Mouse (Mus musculus): ENCODE measurements around the gene Fam120a. TPM values are rescaled to one million over a fixed set of nuclear protein-coding genes. Genes with fewer than 3 reads are reported as not detected.

The Fam120a gene
- total RNA-seq, 4 experiments from 2014 or later, result 110 to 144 (median 118) TPM

DNA sequence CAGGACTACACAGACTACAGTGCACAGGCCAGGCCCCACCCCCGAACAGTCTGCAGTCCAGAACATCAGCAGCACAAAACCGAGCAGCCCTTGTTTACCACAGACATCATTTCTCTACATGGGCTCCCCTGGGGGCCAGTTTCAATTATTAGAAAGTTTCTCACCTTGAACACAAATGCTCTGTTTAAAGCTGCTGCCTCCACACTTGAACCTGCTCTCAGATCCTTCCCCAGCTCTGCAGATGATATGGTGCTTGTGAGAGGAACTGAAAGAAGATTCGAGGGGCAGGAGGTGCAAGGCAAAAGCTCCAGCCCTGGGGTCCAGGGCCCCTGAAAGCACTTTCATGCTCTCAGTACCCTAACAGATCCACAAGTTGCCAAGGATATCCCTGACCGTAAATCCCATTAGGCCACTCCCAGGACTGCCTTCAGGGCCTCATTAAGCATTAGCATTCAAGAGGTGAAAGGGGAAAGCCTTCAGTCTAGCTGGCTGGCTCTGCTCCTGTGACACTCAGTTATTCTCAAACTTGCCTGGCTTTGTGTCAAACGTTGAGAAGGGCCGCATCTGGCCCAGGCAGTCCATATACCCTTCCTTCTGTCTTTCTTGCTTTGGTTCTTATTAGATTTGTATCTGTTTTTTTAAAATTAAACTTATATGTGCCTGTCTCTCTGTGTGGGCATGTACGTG, 110.4 kb downstream of the Fam120a start:
- no peak for DNase-seq (ENCODE audit: low spot score in 2 of 2)

DNA sequence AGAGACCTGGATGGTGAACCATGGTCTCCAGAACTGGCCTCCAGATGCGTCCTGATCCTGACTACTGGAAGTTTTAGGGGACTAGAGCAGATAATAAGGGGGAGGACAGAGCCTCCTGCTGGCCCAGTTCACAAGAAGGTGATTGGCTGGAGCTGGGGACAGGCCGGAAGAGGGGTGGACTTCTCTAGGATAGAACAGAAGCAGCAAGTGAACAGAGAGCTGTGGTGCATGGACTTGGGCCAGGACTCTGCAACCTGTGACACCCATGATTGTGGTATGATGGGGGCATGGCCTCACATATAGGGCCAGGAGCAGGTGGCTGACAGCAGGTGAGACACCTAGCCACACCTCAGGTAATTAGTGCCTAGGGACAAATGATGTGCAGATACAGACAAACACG, 113.9 kb downstream of the Fam120a start:
- no peak for DNase-seq (ENCODE audit: low spot score in 2 of 2)

DNA sequence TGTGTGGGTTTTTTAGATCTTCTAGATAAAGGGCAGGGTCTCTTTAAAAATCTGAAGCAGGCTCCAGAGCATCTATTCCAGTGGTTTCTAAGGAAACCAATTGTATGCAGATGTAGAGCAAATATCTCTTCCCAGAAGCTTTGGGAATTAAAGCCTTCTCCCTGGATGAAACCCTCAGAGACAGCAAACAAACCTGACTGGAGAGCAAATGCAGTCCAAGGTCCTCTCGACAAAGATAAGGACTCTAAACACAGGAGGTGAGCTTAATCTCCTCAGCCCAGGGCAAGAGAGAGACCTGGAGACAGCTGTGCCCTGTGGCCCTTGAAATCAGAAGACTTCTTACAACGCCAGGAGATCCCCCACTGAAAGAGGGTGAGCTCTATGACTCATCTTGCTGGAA, 114.3 kb downstream of the Fam120a start:
- DNase-seq (ENCODE audit: low spot score in 2 of 2), result no peak

DNA sequence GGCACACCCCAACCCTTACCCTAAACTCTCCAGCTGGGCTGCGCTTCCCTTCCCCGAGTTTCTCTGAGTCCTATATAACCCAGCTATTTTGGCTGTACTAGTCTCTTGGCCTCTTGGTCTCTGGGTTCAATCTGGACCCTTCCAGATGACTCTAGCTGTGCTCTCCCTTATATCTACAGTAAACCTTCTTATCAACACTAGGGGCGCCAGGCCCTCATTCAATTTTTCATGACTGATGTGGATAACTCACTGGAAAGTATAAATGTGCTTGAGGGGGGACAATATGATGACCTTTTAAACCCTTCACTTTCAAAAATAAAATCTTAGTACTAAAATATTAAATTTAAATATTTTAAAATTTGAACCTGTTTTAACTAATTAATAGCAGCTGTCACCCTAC, 115.0 kb downstream of the Fam120a start:
- DNase-seq (ENCODE audit: low spot score in 2 of 2), result no peak

DNA sequence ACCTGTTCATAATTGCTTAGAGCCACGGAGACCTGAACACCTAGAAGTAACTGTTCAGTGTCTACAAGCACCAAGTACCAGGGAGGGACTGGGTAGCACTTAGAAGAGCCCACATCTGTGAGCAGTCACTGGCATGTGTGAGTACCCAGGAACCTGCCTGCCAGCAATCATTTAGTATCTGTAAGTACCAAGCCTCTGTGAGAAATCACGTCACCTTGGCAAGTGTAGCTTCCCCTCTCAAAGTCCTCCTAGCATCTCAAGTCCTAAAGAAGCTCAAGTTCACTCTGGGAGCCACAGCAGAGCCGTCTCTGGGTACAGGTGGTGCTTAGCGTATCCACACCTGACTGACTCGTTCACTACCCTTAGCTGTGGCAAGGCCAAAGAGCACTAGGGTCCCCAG, 116.1 kb downstream of the Fam120a start:
- no peak for DNase-seq (ENCODE audit: low spot score in 2 of 2)

DNA sequence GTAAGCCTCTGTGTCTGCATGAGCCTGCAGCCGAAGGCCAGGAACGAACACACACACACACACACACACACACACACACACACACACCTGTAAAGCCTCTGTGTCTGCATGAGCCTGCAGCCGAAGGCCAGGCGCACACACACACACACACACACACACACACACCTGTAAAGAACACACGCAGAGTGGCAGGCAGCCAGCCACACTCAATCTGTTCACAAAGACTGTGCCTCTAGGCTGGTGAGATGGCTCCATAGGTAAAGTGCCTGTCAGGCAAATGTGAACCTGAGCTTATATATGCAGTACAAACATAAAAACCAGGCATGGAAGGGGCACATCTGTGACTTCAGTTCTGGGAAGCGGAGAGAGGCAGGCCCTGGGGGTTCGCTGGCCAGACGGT, 117.0 kb downstream of the Fam120a start:
- DNase-seq (ENCODE audit: low spot score in 2 of 2), result no peak

DNA sequence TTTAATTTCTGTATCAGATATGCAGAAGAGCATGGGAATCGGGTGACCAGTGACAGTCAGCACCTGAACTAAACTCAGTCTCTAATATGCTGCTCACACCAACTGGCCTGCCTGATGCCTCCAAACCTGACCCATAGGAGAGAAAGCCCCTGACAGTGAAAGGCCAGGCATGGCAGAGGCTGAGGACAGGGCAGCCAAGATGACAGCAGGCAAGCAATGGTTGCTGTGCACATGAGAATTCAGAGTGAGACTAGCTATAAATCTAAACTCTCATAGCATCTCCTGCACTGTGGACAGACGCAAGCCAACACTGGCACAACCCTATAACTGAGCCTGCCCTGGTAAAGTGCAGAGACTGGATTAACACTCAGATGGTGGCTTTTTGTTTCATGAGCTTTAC, 117.5 kb downstream of the Fam120a start:
- no peak for DNase-seq (ENCODE audit: low spot score in 2 of 2)

DNA sequence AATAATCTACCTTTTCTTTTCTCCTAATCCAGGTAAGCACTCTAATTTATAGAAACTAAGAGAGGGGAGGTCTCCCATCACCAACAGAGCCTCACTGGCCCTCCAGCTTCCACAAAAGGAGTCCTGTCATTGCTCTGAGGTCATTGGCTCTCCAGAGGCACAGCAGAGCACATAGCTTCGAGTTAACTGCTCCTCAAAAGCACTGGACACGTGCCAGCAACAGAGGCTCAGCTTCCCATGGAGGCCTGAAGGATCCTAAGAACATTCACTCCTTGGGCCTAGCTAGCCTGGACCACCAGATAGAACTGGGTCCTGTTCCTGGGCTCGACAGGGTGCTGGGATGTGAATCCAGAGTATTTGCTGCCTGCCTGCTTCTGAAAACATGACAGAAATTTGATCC, 118.7 kb downstream of the Fam120a start:
- no peak for DNase-seq (ENCODE audit: low spot score in 2 of 2)

DNA sequence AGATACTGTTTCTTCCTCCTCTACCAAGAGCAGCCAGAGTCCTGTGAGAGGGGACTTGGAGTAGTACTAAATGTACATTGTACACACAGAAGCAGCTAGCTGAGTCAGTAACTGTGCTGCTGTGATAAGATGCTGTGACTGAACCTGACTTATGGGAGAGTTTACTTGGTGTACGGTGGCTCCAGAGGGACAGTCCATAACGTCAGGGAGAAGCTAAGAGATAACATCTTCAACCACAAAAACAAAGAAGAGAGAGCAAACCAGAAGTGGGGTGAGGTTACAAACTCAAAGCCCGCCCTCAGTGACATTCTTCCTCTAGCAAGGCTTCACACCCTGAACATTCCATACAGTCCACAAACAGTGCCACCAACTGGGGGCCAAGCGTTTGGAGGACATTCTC, 122.5 kb downstream of the Fam120a start:
- no peak for DNase-seq (ENCODE audit: low spot score in 2 of 2)

DNA sequence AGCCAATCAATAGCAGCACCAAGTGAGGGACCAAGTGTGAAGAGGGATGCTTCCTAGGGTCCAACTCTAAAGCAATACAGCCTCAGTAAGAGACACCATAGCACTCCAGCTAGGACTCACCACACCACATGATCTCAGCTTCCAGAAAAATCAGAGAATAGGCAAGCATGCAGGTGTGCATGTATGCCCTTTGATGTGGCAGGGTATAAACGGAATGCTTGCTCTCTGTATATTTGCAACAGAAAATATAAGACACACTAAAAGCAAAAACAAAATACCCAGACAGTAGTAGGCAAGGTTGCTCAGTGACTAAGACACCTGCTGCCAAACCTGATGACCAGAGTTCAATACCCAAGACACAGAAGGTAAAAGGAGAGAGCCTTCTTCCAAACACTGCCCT, 124.3 kb downstream of the Fam120a start:
- no peak for DNase-seq (ENCODE audit: low spot score in 2 of 2)

DNA sequence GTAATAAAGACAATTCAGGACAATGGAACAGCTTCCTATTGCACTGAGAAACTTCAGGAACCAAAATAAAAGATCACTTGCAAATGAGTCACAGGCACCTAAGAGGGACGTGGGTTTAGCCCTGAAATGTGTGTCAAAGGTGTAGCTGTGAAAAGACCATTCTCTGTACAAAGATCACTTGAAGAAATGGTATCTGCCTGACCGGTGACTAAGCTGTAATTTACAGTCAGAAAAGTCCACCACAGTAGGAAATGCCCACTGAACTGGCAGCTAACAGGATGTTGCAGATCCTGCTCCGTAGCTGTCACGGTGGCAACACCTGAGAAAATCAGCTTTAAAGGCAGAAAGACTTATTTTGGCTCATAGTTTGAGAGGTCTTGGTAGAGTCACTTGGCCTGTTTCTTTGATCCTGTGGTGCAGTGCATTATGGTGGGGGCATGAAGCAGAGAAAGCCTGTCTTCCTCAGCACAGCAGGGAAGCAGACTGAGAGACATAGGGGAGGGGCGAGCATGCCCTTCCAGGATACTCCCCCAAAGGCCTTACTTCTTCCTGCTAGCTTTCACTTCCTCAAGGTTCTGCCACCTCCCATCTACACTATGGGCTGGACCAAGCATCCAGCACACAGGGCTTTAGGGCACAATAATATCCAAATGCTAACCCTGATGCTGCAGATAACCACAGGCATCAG, 125.8 kb downstream of the Fam120a start:
- no peak for DNase-seq (ENCODE audit: low spot score in 2 of 2)

DNA sequence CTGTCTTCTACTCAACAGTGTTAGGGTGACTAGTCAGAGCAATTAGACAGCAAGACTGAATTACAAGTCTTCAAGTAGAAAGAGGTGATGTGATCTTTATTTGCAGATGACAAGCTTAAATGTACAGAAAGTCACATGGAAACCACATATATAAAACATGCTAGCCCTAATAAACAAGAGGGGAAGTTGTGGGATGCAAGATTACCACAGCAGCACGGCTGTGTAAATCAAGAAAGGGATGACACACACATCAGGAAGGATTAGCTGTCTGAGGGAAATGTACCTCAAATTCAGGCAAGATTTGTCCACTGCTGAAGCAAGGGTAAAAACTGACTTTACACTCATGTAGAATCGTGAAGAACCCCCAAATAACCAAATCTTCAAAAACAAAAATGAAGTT, 129.5 kb downstream of the Fam120a start:
- DNase-seq (ENCODE audit: low spot score in 2 of 2), result no peak

DNA sequence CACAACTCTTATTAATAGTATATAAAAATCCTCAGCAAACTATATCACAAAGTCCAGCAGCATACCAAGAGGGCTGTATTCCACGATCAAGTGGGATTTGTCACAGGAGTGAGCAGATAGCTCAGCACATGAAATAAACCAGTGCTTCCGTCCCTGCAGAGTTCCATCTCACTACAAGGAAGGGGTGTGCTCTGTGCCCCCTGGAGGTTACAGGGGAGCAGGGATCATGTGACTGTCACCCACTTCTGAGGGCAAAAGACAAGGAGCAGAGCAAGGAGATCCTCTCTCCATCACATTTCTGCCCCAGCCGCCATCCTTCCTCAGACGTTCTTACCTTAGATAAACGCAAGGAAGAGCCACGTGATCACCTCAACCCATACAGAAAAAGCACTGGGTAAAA, 130.3 kb downstream of the Fam120a start:
- no peak for DNase-seq (ENCODE audit: low spot score in 2 of 2)

DNA sequence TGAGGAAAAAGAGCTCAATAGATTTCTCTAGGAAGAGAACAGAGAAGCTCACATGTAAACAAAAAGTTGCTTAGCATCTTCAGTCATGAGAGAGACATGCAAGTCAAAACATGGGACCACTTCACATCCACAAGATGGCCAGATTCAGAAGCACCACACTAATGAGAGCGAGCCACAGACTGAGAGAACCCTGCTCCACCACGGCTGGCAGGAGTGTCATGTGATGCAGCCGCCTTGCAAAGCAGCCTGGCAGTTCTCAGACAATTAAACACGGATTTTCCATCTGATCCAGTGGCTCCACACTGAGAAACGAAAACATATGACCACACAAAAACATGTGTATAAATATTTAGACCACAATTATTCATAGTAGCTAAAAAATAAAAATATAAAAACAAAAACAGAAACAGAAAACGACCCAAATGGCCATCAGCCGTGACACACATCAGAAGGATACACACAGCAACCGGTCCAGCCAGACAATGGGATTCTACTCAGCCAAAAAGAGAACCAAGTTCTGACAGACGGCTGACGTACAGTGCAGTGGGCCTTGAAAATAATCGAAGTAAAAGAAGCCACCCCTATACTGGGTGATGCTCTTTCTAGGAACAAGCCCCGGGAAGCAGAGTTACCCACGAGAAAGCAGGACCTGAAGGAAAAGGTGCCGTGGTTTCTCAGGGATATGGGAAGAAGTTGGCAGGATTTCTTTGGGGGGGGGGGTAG, 137.1 kb downstream of the Fam120a start:
- no peak for DNase-seq (ENCODE audit: low spot score in 2 of 2)

DNA sequence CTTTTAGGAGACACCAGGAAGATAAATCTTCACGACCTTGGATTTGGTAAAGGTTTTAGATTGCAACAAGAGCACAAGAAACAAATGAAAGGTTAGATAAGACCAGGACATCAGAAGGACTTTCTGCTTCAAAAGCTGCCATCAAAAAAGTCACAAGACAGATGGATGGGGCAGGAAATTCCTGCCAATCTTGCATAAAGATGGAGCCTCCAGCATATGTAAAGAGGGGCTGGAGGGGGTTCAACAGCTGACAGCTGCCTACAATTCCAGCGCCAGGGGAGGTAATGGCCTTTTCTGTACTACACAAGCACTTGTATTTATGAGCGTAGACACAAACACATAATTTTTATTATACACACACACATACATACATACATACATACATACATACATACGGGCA, 138.0 kb downstream of the Fam120a start:
- DNase-seq (ENCODE audit: low spot score in 2 of 2), result no peak

Other genes starting within 250 kb of the Fam120a start
- 10 to 100 TPM; 32.5 to 39.7 (median 36.2) TPM for gene Phf2, start 96.9 kb downstream of the Fam120a start, total RNA-seq (2022)
- gene Wnk2, start 180.0 kb upstream of the Fam120a start, total RNA-seq (2022), result 10 to 100 TPM; 81.6 to 86.2 (median 81.9) TPM
- gene Ninj1, start 219.5 kb upstream of the Fam120a start, total RNA-seq (2022), result 10 to 100 TPM; 15.4 to 22.5 (median 19.0) TPM
- 100 to 1,000 TPM; 121 to 134 (median 131) TPM for gene Card19, start 248.0 kb upstream of the Fam120a start, total RNA-seq (2022)